Mouse (Mus musculus) C2C12 (cell line): ENCODE measurements around the gene Ccdc96.

Source experiments
- CEBPB ChIP-seq: IDR thresholded peaks from one replicate; pipeline ENCODE4 v1.6.1; 2011; ENCODE audit warnings: low read depth, mild to moderate bottlenecking, control low read depth, moderate library complexity
- CTCF ChIP-seq: IDR thresholded peaks from one replicate; pipeline ENCODE4 v1.5.1; 2011; ENCODE audit not compliant: control insufficient read depth, insufficient read depth, insufficient read length
- USF1 ChIP-seq: IDR thresholded peaks from one replicate; pipeline ENCODE4 v1.6.1; 2011; ENCODE audit warnings: low read depth, mild to moderate bottlenecking, control low read depth, moderate library complexity

DNA sequence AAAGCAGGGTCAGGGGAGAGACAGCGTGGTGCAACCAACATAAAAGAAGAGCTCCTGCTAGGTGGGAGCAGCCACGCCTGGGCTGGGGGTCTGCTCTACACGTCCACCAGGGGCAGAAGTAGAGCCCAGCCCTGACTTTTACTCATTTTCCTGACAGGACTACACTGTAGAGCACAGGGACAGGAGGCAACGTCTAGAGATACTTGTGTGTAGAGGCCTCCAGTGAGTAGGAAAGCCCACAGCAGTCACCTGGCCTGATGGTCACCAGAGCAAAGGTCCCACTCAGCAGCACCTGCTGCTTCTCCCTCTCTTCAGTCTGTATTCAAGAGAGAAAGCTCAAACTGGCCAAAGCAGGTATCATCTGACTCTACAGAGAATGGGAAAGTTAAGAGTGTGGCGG is 21.3 kb downstream of the Ccdc96 start:
- no peak for TF ChIP-seq CTCF
- TF ChIP-seq CEBPB = no peak
- no peak for TF ChIP-seq USF1
